Mouse (Mus musculus) testis, adult 2 months (tissue): Measurements from ENCODE around the gene Igfbp1. TPM values are rescaled to one million over a fixed set of nuclear protein-coding genes. Genes with fewer than 3 reads are reported as not detected.
"Not testable (repeated sequence)": the region's sequence is repeated elsewhere in the genome, so short reads cannot be mapped to it uniquely, and the experiment has no call there.

ENCODE experiments used
- H3K27ac ChIP-seq: fragments of 200-500 bp; 2 replicates; pipeline ENCODE4 v1.5.1; 2012; ENCODE audit warnings: low read depth, low read length; ENCODE audit not compliant: control insufficient read depth, insufficient read depth
- H3K27me3 ChIP-seq: fragments of 200-500 bp; 2 replicates; pipeline ENCODE4 v1.6.1; 2012; ENCODE audit warnings: mild to moderate bottlenecking, low read length, moderate library complexity; ENCODE audit not compliant: control insufficient read depth, insufficient read depth
- H3K36me3 ChIP-seq: fragments of 200-500 bp; 2 replicates; pipeline ENCODE4 v1.6.1; 2012; ENCODE audit warnings: mild to moderate bottlenecking, low read length; ENCODE audit not compliant: control insufficient read depth, insufficient read depth
- H3K4me1 ChIP-seq: fragments of 200-500 bp; 2 replicates; pipeline ENCODE4 v1.6.1; 2012; ENCODE audit warnings: low read length; ENCODE audit not compliant: control insufficient read depth, insufficient read depth
- H3K4me3 ChIP-seq: fragments of 200-500 bp; 2 replicates; pipeline ENCODE4 v1.5.1; 2012; ENCODE audit warnings: low read depth, mild to moderate bottlenecking, low read length, moderate library complexity, mixed read lengths; ENCODE audit not compliant: control insufficient read depth
- CTCF ChIP-seq: fragments of 200-500 bp; IDR thresholded peaks from 2 replicates; pipeline ENCODE4 v1.5.1; 2012; ENCODE audit warnings: low read depth, mild to moderate bottlenecking, inconsistent platforms, low read length, moderate library complexity; ENCODE audit not compliant: control insufficient read depth, insufficient read depth, insufficient replicate concordance
- POLR2A ChIP-seq: fragments of 200-500 bp; IDR thresholded peaks from 2 replicates; pipeline ENCODE4 v1.6.1; 2012; ENCODE audit warnings: low read depth, mild to moderate bottlenecking, inconsistent platforms, low read length, moderate library complexity; ENCODE audit not compliant: control insufficient read depth
- polyA plus RNA-seq: library from polyadenylated mRNA; depleted of rRNA; stranded (reverse); fragments of >200 nt; gene quantifications from 2 replicates; pipeline ENCODE4 v1.2.3, GENCODE M21; 2012

Igfbp1 gene
- polyA plus RNA-seq, 1 experiment, result 0.06 TPM

GRCm38 (mm10) chr11:7221826-7222225 is 24.2 kb downstream of the Igfbp1 start:
- H3K4me3 ChIP-seq, H3K27ac ChIP-seq, H3K27me3 ChIP-seq, H3K36me3 ChIP-seq, H3K4me1 ChIP-seq: not testable (repeated sequence)
- peak; percentile 40; the same call in 1 of the 2 replicates for TF ChIP-seq CTCF

- Histone ChIP-seq H3K27ac (no peak overlapping the region), H3K27me3 (no peaks in the 10 kb centered on the region), H3K36me3 (no peaks in the 10 kb centered on the region), H3K4me3 (no peak overlapping the region), H3K4me1 (peaks cover 3% of the 10 kb centered on the region; the same call in 1 of the 2 replicates)
- TF ChIP-seq CTCF (no peak), POLR2A (no peak)
These were observed 28.6 kb downstream of the Igfbp1 start for GRCm38 (mm10) chr11:7226200-7226599.

- H3K4me3 ChIP-seq, result no peak overlapping the region
- TF ChIP-seq POLR2A (no peak), CTCF (no peak)
These were observed 29.4 kb downstream of the Igfbp1 start for GRCm38 (mm10) chr11:7226810-7227550.

GRCm38 (mm10) chr11:7228107-7228506 is 30.5 kb downstream of the Igfbp1 start:
- Histone ChIP-seq H3K27ac (no peak overlapping the region), H3K4me3 (no peak overlapping the region), H3K4me1 (peaks cover 3% of the 10 kb centered on the region; the same call in 1 of the 2 replicates), H3K27me3 (no peaks in the 10 kb centered on the region), H3K36me3 (no peaks in the 10 kb centered on the region)
- TF ChIP-seq CTCF (no peak), POLR2A (no peak)

More at GRCm38 (mm10) chr11:7226810-7227550, 29.4 kb downstream of the Igfbp1 start:
- peaks cover 3% of the 10 kb centered on the region; the same call in 1 of the 2 replicates for H3K4me1 ChIP-seq
- no peaks in the 10 kb centered on the region for H3K27me3 ChIP-seq
- H3K27ac ChIP-seq, result no peak overlapping the region
- no peaks in the 10 kb centered on the region for H3K36me3 ChIP-seq

- Histone ChIP-seq H3K4me1 (peaks cover 3% of the 10 kb centered on the region; the same call in 1 of the 2 replicates), H3K27me3 (no peaks in the 10 kb centered on the region), H3K36me3 (no peaks in the 10 kb centered on the region), H3K27ac (peak overlapping the region; percentile 51), H3K4me3 (no peak overlapping the region)
- TF ChIP-seq POLR2A (no peak), CTCF (no peak)
These were observed 32.4 kb downstream of the Igfbp1 start for GRCm38 (mm10) chr11:7230000-7230399.

GRCm38 (mm10) chr11:7231958-7232357 is 34.4 kb downstream of the Igfbp1 start:
- TF ChIP-seq CTCF (no peak), POLR2A (no peak)
- H3K27me3 ChIP-seq, result no peaks in the 10 kb centered on the region
- peaks cover 3% of the 10 kb centered on the region; the same call in 1 of the 2 replicates for H3K4me1 ChIP-seq
- no peak overlapping the region for H3K27ac ChIP-seq
- H3K4me3 ChIP-seq, result no peak overlapping the region
- H3K36me3 ChIP-seq, result no peaks in the 10 kb centered on the region

- Histone ChIP-seq H3K36me3 (no peaks in the 10 kb centered on the region), H3K4me3 (no peak overlapping the region), H3K4me1 (peaks cover 3% of the 10 kb centered on the region; the same call in 1 of the 2 replicates), H3K27ac (no peak overlapping the region), H3K27me3 (no peaks in the 10 kb centered on the region)
- no peak for TF ChIP-seq POLR2A
- TF ChIP-seq CTCF, result no peak
These were observed 35.8 kb downstream of the Igfbp1 start for GRCm38 (mm10) chr11:7233333-7233732.

GRCm38 (mm10) chr11:7234436-7234835 is 36.9 kb downstream of the Igfbp1 start:
- Histone ChIP-seq H3K4me1 (peaks cover 3% of the 10 kb centered on the region; the same call in 1 of the 2 replicates), H3K27me3 (no peaks in the 10 kb centered on the region), H3K36me3 (no peaks in the 10 kb centered on the region), H3K27ac (no peak overlapping the region), H3K4me3 (no peak overlapping the region)
- no peak for TF ChIP-seq POLR2A
- TF ChIP-seq CTCF, result no peak
